Mouse (Mus musculus) embryonic facial prominence, embryonic 10.5 days (tissue): Measurements from ENCODE around the gene Ggta1. TPM values are rescaled to one million over a fixed set of nuclear protein-coding genes. Genes with fewer than 3 reads are reported as not detected.

Experiments
- DNase-seq: peaks from one replicate; pipeline ENCODE4 v3.0.0-alpha.2; 2017; ENCODE audit warnings: low spot score
- H3K27ac ChIP-seq: fragments of 300-500 bp; sonication (generic); replicated peaks from 2 replicates; pipeline ENCODE4 v1.5.1; 2016; ENCODE audit warnings: mild to moderate bottlenecking
- H3K27me3 ChIP-seq: fragments of 300-500 bp; sonication (generic); replicated peaks from 2 replicates; pipeline ENCODE4 v1.6.1; 2016; ENCODE audit warnings: low read depth, mild to moderate bottlenecking; ENCODE audit not compliant: poor library complexity, severe bottlenecking
- H3K36me3 ChIP-seq: fragments of 300-500 bp; sonication (generic); replicated peaks from 2 replicates; pipeline ENCODE4 v1.6.1; 2016; ENCODE audit warnings: mild to moderate bottlenecking, moderate library complexity
- H3K4me1 ChIP-seq: fragments of 300-500 bp; sonication (generic); 2 replicates; pipeline ENCODE4 v1.6.1; 2016
- H3K4me3 ChIP-seq: fragments of 300-500 bp; sonication (generic); 2 replicates; pipeline ENCODE4 v1.5.1; 2016; ENCODE audit warnings: mild to moderate bottlenecking, moderate library complexity
- H3K9me3 ChIP-seq: fragments of 300-500 bp; sonication (generic); 2 replicates; pipeline ENCODE4 v1.6.1; 2016; ENCODE audit warnings: mild to moderate bottlenecking
- WGBS: fragments of 180-500 bp; shearing (Covaris S2); methylation state at CpG from one replicate; pipeline ENCODE4 v1.1.7; 2016; 5-methylcytosine and 5-hydroxymethylcytosine counted together
- polyA plus RNA-seq: library from polyadenylated mRNA; unstranded; fragments of >200 nt; fragmentation: Nextera tagmentation; extraction: Ambion mirVana; gene quantifications from 2 replicates; pipeline ENCODE4 v1.2.1, GENCODE M21; 2016

Gene Ggta1
- polyA plus RNA-seq, 1 experiment from 2014 or later = 8.0 TPM

DNA sequence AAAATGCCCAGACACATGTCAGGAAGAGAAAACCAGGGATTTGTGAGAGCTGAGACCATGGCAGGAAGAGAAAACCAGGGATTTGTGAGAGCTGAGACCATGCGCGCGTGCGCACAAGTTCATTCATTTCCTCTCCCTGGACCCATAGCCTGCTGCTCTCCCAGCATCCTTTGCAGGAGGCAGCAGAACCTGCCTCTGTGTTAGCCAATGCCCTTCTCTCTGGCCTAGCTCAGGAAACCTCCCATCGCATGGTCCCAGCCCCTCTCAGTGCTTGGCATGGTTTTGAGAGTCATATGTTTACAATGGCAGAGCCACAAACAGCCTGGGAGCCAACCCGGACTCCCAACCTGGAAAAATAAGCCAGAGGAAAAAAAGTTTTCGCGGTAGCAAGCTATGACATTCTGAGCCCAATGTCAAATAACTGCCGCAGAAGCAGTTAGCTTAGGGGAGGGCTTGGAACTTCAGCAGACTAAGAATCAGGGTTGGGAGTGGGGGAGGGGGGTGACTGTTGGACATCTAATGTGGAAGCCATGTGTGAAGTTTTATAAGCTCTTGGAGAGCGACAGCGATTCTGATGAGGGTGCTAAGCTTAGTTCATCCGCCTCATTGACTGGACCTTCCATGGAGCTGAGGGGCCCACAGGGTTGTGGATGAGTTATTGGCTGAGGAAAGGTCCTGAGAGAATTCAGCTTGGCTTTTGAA is 40.1 kb upstream of the Ggta1 start:
- no peaks in the 10 kb centered on the region for H3K27me3 ChIP-seq
- H3K36me3 ChIP-seq = no peaks in the 10 kb centered on the region
- no peaks in the 10 kb centered on the region for H3K9me3 ChIP-seq
- peaks cover 51% of the 10 kb centered on the region for H3K4me1 ChIP-seq
- peak overlapping the region; percentile 81 for H3K27ac ChIP-seq
- peak; percentile 41 for DNase-seq
- no peak overlapping the region for H3K4me3 ChIP-seq
- WGBS = 82% methylated on average over 12 of the region's 12 CpGs

DNA sequence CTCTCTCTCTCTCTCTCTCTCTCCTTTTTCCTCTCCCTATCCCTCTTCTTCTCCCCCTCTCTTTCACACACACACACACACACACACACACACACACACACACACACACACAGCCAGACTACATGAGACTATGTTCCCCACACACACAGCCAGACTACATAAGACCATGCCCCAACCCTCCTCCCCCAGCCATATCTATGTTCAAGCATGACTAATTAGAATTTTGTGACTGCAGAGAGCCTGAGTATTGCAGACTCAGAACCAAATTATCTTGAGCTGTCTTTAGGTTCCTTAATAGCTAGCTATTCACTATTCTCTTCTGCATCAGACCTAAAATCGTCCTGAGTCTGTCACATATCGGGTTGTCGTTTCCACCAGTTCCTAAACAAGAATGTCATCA is 39.5 kb upstream of the Ggta1 start:
- no peak for DNase-seq
- peak overlapping the region; percentile 81 for H3K27ac ChIP-seq

DNA sequence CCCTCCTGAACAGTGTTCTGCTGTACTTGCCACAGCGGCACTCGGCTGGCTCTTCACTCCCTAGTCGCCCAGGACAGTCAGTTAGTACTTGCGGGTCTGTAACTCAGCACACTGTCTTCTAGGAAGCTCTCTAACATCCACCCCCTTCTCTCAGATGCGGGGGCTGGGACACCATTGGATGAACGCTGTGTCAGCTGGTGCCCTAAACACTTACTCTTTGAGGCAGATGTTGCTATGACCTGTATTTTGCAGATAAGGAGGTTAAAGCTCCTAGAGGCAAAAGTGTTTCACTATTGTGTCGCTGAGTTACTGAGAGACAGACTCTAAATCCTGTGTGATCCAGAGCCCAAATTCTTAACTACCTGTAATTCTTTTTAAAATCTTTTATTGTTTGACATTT is 36.4 kb upstream of the Ggta1 start:
- Histone ChIP-seq H3K27me3 (no peaks in the 10 kb centered on the region), H3K4me3 (no peak overlapping the region), H3K9me3 (peaks cover 3% of the 10 kb centered on the region; the same call in 1 of the 2 replicates), H3K27ac (no peak overlapping the region), H3K4me1 (peaks cover 42% of the 10 kb centered on the region), H3K36me3 (no peaks in the 10 kb centered on the region)
- DNase-seq = no peak
- WGBS = 79% methylated on average over 7 of the region's 7 CpGs

More for the DNA sequence above, 39.5 kb upstream of the Ggta1 start:
- H3K9me3 ChIP-seq = no peaks in the 10 kb centered on the region
- H3K4me1 ChIP-seq = peaks cover 51% of the 10 kb centered on the region
- no peaks in the 10 kb centered on the region for H3K27me3 ChIP-seq
- 87% methylated on average over 3 of the region's 3 CpGs for WGBS
- no peak overlapping the region for H3K4me3 ChIP-seq
- no peaks in the 10 kb centered on the region for H3K36me3 ChIP-seq

DNA sequence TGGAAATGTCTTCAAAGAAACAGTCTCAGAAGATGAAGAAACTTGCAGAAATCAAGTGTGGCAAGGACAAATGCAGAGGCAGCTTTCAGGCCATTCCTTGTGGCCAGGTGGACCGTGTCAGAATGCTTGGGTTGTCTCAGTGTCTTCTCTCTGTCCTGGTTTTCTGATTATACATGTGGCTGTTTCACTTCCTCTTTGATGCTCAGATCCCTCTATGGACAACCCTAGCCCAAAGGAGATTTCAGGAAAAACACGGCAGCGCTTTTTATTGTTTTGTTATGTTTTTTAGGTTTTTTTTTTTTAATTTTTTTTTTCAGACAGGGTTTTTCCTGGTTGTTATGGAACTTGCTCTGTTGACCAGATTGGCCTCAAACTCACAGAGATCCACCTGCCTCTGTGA is 35.9 kb upstream of the Ggta1 start:
- no peak for DNase-seq
- no peaks in the 10 kb centered on the region for H3K36me3 ChIP-seq
- H3K9me3 ChIP-seq = peaks cover 3% of the 10 kb centered on the region; the same call in 1 of the 2 replicates
- no peaks in the 10 kb centered on the region for H3K27me3 ChIP-seq
- no peak overlapping the region for H3K4me3 ChIP-seq
- WGBS = 93% methylated on average over 3 of the region's 3 CpGs
- peaks cover 37% of the 10 kb centered on the region for H3K4me1 ChIP-seq
- no peak overlapping the region for H3K27ac ChIP-seq

- Histone ChIP-seq H3K4me3 (no peak overlapping the region), H3K27ac (no peak overlapping the region), H3K36me3 (no peaks in the 10 kb centered on the region), H3K4me1 (peaks cover 24% of the 10 kb centered on the region), H3K9me3 (peaks cover 3% of the 10 kb centered on the region; the same call in 1 of the 2 replicates), H3K27me3 (no peaks in the 10 kb centered on the region)
- WGBS = 87% methylated on average over 2 of the region's 2 CpGs
- DNase-seq = no peak
Measured at GRCm38 (mm10) chr2:35497662-35498196, 34.7 kb upstream of the Ggta1 start.

- H3K27me3 ChIP-seq = no peaks in the 10 kb centered on the region
- H3K27ac ChIP-seq = no peak overlapping the region
- no peaks in the 10 kb centered on the region for H3K36me3 ChIP-seq
- H3K9me3 ChIP-seq = peaks cover 3% of the 10 kb centered on the region; the same call in 1 of the 2 replicates
- 82% methylated on average over 5 of the region's 5 CpGs for WGBS
- H3K4me1 ChIP-seq = peaks cover 12% of the 10 kb centered on the region
- H3K4me3 ChIP-seq = no peak overlapping the region
- no peak for DNase-seq
Measured at GRCm38 (mm10) chr2:35496279-35497013, 33.4 kb upstream of the Ggta1 start.

GRCm38 (mm10) chr2:35495486-35496278 is 32.7 kb upstream of the Ggta1 start:
- H3K27ac ChIP-seq = no peak overlapping the region
- no peaks in the 10 kb centered on the region for H3K27me3 ChIP-seq
- no peak overlapping the region for H3K4me3 ChIP-seq
- H3K36me3 ChIP-seq = no peaks in the 10 kb centered on the region
- H3K9me3 ChIP-seq = peaks cover 3% of the 10 kb centered on the region; the same call in 1 of the 2 replicates
- peaks cover 15% of the 10 kb centered on the region for H3K4me1 ChIP-seq
- no peak for DNase-seq
- WGBS = 88% methylated on average over 16 of the region's 16 CpGs

DNA sequence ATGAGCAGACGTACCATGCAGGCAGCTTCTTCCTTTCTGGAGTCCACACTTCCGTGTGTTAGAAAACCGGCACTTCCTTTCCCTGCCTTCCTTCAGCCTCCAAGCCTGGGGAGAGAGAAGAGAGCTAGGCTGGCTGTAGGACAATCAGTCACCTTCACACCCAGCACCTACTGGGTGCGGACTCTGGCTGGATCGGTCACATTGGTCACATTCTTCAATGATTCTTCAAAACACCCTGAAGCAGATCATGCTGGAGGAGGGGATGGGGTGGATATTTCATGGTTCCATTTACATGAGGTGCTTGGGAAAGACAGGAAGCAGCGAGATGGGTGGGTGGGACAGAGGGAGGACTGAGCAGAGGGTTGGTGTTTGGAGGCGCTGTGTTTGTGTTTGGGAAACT is 30.5 kb upstream of the Ggta1 start:
- H3K9me3 ChIP-seq = peaks cover 3% of the 10 kb centered on the region; the same call in 1 of the 2 replicates
- DNase-seq = no peak

GRCm38 (mm10) chr2:35491151-35491550 is 28.1 kb upstream of the Ggta1 start:
- H3K27ac ChIP-seq = no peak overlapping the region
- peaks cover 3% of the 10 kb centered on the region; the same call in 1 of the 2 replicates for H3K9me3 ChIP-seq
- no peak overlapping the region for H3K4me3 ChIP-seq
- H3K36me3 ChIP-seq = no peaks in the 10 kb centered on the region
- no peaks in the 10 kb centered on the region for H3K27me3 ChIP-seq
- 91% methylated on average over 24 of the region's 24 CpGs for WGBS
- H3K4me1 ChIP-seq = peaks cover 36% of the 10 kb centered on the region
- DNase-seq = no peak

More for the DNA sequence above, 30.5 kb upstream of the Ggta1 start:
- 92% methylated on average over 7 of the region's 7 CpGs for WGBS
- Histone ChIP-seq H3K27me3 (no peaks in the 10 kb centered on the region), H3K27ac (0 out of 2 replicates have a peak overlapping the region, but pooled peaks have one; percentile 19), H3K36me3 (no peaks in the 10 kb centered on the region), H3K4me1 (peaks cover 29% of the 10 kb centered on the region), H3K4me3 (no peak overlapping the region)

DNA sequence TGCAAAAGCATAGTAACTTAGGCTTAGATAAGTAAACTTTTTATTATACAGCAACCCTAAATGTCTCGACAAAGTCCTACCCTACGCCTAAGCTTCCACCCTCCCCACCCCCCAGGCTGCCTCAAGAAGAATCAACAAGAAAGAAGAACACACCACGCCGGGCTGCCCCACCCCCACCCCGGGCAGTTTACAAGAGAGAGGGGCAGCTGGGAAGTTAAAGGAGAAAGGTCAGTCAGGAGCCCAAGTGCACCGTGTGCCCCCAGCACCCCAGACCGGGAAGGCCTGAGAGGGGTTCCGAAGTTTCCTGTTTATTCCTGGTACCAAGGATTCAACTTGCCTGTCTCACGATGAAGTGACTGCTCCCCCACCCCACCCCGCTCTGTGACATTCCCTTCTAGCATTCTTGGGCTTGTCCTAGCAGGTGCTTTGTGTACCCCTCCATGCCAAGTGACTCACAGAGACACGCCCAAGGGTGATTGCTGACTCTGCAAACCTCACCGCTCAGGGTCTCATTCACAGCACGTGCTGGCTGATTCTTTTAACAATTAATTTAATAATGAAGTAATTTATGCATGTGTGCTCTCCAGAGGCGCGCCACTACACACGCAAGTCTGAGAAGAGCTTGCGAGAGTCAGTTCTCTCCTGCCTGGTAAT is 27.6 kb upstream of the Ggta1 start:
- WGBS = 34% methylated on average over 17 of the region's 17 CpGs
- Histone ChIP-seq H3K36me3 (no peaks in the 10 kb centered on the region), H3K4me1 (peaks cover 34% of the 10 kb centered on the region), H3K9me3 (peaks cover 3% of the 10 kb centered on the region; the same call in 1 of the 2 replicates), H3K27me3 (no peaks in the 10 kb centered on the region), H3K4me3 (peak overlapping the region; percentile 22; the same call in 1 of the 2 replicates), H3K27ac (peak overlapping the region; percentile 67; the same call in 1 of the 2 replicates)
- DNase-seq = peak; percentile 56

DNA sequence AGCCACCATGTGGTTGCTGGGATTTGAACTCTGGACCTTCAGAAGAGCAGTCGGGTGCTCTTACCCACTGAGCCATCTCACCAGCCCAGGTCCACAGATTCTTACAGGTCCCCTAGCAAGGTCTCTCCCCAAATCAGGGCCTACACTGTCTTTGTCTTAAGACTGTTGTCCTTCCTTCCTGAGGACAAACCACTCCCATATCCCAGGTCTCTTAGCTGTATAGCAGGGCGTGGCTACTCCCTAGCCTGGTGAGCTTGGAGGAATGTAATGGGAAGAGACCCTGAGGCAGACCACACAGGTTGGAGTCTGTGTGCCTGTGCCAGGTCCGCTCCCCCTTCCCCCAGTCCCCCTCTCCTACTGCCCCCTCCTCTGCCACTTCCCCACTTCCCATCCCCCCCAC is 24.7 kb upstream of the Ggta1 start:
- peak overlapping the region; percentile 54; the same call in 1 of the 2 replicates for H3K27ac ChIP-seq

More for the DNA sequence above, 24.7 kb upstream of the Ggta1 start:
- DNase-seq = no peak
- H3K27me3 ChIP-seq = no peaks in the 10 kb centered on the region
- no peaks in the 10 kb centered on the region for H3K36me3 ChIP-seq
- no peaks in the 10 kb centered on the region for H3K9me3 ChIP-seq
- peaks cover 34% of the 10 kb centered on the region for H3K4me1 ChIP-seq
- H3K4me3 ChIP-seq = no peak overlapping the region
- 69% methylated on average over 3 of the region's 3 CpGs for WGBS
